Mouse (Mus musculus): ENCODE results near the gene Lpp. TPM values are rescaled to one million over a fixed set of nuclear protein-coding genes. Genes with fewer than 3 reads are reported as not detected.

Gene Lpp
- polyA plus RNA-seq, 1 experiment from 2014 or later, result 63.0 TPM

DNA sequence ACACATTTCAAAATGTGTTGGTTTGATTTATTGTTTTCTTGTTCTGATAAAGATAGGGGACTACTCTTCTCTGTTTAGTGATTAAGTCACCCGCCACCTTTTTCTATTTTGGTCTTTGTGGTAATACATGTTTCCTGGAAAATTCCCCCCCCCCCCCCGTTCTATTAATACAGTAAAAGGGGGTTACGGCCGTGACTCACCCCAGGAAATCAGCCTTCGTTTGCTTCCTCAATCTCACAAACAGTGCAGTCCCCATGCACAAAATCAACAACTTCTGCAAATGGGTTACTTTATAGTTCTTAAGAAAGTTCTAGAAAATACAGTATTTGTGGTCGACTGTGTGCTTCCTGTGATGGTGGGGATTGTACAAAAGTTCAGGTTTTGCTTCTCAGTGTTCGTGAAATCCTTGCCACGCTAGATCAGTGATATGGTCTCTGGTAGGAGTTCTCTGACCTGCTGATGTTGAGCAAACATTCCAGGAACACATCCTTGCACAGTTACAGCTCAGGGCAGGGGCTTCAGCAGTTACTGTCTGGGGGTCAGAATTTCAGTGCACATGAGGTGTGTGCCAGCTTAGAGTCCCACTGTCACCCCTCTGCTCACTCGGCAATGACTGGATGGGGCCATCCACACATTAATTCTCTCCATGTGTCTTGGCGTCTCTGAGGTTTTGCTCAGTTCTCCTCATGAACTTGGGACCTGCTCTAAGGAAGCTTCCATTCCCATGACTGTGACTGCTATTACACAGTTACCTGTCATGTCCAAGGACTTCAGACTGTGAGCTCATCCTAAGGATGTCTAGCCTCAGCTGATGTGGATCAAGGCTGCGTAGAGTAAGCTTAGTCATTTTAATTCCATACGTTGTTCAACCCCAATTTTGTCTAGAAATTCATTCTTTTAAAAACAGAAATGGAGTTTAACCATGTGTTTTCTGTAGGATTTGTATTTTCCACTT is 236.2 kb downstream of the Lpp start:
- Histone ChIP-seq H3K9me3 (no peaks in the 10 kb centered on the region), H3K9ac (no peak overlapping the region), H3K27ac (no peak overlapping the region), H3K27me3 (replicated peaks) (no peaks in the 10 kb centered on the region), H3K4me1 (replicated peaks) (0 out of 2 replicates have a peak, but pooled peaks cover 4% of the 10 kb centered on the region), H3K4me3 (replicated peaks) (no peak overlapping the region), H3K36me3 (no peaks in the 10 kb centered on the region), H3K4me2 (replicated peaks) (no peak overlapping the region)
- WGBS, result 74% methylated on average over 12 of the region's 12 CpGs
- no peak for ATAC-seq

DNA sequence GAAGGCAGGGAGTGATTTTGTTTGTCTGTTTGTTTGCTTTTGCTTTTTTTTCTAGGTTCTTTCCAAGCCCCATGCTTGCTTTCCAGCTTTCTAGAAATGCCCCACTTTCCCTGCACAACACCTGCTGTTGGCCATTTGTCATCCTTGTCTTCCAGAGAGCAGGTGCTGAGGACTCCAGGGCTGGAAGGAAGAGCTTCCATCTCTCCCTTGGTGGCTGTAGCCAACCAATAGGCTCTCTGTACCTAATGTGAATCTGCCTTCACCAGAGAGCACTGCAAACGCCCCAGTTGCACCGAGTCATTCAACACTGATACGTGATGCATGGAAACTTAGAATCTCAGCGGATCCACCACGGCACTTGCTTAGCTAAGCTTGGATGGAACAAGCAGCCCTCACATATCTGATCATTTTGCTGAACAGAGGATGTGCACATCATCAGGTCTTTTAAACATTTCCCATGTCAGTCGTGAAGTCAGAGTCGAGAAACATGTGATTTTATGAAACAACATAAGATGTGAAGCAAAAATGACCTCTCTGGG is 242.1 kb downstream of the Lpp start:
- Histone ChIP-seq H3K36me3 (no peaks in the 10 kb centered on the region), H3K4me1 (replicated peaks) (no peaks in the 10 kb centered on the region), H3K4me3 (replicated peaks) (no peak overlapping the region), H3K27me3 (replicated peaks) (no peaks in the 10 kb centered on the region), H3K4me2 (replicated peaks) (no peak overlapping the region), H3K9ac (no peak overlapping the region), H3K9me3 (no peaks in the 10 kb centered on the region), H3K27ac (no peak overlapping the region)
- 92% methylated on average over 7 of the region's 7 CpGs for WGBS
- no peak for ATAC-seq

DNA sequence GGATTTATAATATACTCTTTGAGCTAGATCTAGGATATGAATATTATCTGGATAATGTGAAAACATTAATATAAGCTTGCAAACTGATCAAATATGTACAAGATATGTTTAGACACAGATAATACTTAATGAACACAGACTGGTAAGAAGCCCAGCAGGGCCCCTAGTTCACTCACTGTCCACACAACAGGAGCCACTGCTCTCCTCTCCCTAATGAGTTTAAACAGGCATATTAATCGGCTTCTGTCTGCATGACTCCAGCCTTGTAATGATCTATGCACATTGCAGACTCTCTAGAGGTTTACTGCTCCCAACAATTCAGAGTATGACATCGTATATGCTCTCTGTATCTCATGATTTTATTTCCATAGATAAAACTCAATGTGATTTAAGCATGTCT is 243.6 kb downstream of the Lpp start:
- Histone ChIP-seq H3K9ac (no peak overlapping the region), H3K4me3 (replicated peaks) (no peak overlapping the region), H3K27me3 (replicated peaks) (no peaks in the 10 kb centered on the region), H3K4me1 (replicated peaks) (no peaks in the 10 kb centered on the region), H3K27ac (no peak overlapping the region), H3K4me2 (replicated peaks) (no peak overlapping the region), H3K36me3 (no peaks in the 10 kb centered on the region), H3K9me3 (no peaks in the 10 kb centered on the region)
- 86% methylated on average over 2 of the region's 2 CpGs for WGBS
- ATAC-seq, result no peak

DNA sequence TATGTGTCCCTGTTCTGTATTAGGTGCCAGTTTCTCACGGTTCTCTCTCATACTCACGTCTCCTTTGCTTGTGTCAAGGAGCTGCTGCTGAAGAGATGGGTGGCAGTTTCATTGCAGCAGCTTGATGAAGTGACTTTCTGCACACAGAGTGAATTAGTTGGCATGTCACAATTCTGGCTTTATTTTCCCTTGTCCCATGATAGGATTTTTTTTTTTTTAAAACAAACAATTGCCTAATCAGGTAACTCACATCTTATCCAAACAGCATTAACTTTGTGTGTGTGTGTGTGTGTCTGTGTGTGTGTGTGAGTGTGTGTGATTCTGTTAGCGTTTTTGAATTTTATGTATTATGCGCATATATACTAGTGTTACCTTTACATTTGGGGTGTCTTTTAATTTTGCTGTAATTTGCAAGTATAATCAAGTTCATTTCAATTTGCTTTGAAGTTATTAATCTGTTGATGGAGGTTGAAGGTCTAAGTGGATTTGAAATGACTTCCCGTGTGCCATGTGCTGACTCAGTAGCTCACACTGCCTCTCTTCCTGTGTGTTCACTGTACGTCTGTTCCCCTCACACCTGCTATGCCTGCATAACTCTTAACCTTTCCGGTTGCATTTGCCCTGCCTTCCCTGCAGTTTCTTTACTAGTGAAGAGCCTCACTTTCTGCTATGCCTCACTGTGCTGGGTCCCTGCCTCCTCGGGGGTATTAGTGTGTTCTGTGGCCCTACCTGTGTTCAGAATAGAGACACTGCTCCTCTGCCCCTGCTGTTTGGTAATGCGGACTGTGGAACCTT is 247.9 kb downstream of the Lpp start:
- ATAC-seq, result no peak
- 84% methylated on average over 9 of the region's 9 CpGs for WGBS
- Histone ChIP-seq H3K36me3 (no peaks in the 10 kb centered on the region), H3K4me1 (replicated peaks) (no peaks in the 10 kb centered on the region), H3K4me2 (replicated peaks) (no peak overlapping the region), H3K27ac (no peak overlapping the region), H3K9ac (no peak overlapping the region), H3K27me3 (replicated peaks) (no peaks in the 10 kb centered on the region), H3K4me3 (replicated peaks) (no peak overlapping the region), H3K9me3 (no peaks in the 10 kb centered on the region)

DNA sequence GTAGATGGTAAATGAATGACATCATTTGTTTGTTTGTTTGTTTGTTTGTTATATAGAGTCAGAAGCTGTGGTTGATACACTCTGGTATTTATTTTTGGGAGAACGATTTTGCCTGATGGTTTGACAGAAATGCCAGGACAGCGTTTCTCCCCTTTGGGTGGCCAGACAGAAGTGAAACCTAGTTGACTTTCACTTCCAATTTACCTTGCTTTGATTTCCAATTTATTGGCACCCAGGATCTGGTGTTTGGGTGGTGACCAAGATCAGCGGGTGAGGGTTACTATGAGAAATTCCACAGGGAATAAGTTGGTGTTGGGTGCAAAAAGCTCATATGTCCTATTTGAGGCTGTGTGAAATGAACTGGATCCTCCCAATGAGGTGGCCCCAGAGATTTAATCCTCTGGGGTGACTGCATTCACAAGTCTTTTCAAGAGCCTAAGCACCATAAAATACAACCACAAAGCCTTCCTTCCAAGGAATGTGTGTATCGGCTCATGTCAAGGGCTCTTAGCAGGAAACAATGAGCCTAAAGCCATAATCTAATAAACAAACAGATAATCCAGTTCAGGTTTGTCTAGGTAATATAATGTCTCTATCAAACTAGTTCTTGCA is 249.8 kb downstream of the Lpp start:
- H3K4me3 ChIP-seq (replicated peaks), result no peak overlapping the region
- no peak overlapping the region for H3K27ac ChIP-seq
- ATAC-seq, result no peak
- 85% methylated on average over 4 of the region's 4 CpGs for WGBS
- H3K9ac ChIP-seq, result no peak overlapping the region
- H3K27me3 ChIP-seq (replicated peaks), result no peaks in the 10 kb centered on the region
- no peak overlapping the region for H3K4me2 ChIP-seq (replicated peaks)
- no peaks in the 10 kb centered on the region for H3K9me3 ChIP-seq
- H3K36me3 ChIP-seq, result no peaks in the 10 kb centered on the region
- H3K4me1 ChIP-seq (replicated peaks), result no peaks in the 10 kb centered on the region

DNA sequence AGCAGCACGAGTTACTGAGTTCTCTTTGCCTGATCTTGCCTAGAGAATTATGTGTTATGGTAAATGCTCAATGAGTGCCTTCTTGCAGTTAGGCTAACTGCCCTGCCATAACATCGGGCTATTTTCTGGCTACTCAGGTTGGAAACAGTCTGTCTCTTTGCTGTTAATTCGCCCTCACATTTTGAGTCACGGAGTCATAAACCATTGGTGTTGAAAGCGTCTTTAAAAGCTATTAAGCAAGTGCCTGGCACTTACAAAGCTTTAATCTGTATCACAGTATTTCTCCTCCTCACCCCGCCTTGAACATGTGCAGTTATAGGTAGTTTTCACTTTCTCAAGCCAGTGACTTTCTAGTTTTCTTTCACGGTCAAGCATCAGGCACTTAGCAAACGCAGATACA is 250.8 kb downstream of the Lpp start:
- ATAC-seq, result no peak
- 78% methylated on average over 8 of the region's 8 CpGs for WGBS
- Histone ChIP-seq H3K36me3 (no peaks in the 10 kb centered on the region), H3K9ac (no peak overlapping the region), H3K9me3 (no peaks in the 10 kb centered on the region), H3K27ac (no peak overlapping the region), H3K4me1 (replicated peaks) (no peaks in the 10 kb centered on the region), H3K4me2 (replicated peaks) (no peak overlapping the region), H3K27me3 (replicated peaks) (no peaks in the 10 kb centered on the region), H3K4me3 (replicated peaks) (no peak overlapping the region)

DNA sequence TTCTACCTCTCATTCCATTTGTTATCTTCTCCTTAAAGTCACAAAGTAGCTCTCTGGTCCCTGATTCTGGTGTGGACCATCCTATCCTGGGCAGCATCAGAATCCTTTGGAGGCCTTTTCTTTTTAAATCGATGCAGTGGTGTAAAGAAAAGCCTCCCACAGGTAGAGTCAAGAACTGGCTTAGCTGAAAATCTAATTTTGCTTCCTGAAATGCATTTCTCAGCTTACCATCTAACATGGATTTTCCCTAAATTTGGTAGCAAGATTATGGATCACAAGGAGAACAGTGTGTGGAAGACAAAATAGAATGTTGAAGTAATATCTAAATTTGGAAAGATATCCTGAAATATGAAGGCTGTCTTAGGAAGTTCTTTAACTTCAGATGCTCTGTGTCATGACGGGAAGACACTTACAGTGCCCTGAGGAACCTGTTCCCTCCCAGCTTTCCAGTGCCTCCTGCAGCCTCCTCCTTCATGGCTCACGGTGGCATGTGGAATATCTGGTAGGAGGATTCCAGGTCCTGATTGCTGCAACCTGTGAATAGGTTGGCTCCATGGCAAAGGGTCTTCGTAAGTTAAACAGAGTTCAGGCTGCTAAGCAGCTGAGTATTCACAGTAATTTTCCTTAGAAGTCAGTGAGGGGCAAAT is 251.6 kb downstream of the Lpp start:
- H3K27me3 ChIP-seq (replicated peaks), result no peaks in the 10 kb centered on the region
- no peaks in the 10 kb centered on the region for H3K9me3 ChIP-seq
- no peak overlapping the region for H3K4me3 ChIP-seq (replicated peaks)
- no peak overlapping the region for H3K4me2 ChIP-seq (replicated peaks)
- no peaks in the 10 kb centered on the region for H3K4me1 ChIP-seq (replicated peaks)
- H3K36me3 ChIP-seq, result no peaks in the 10 kb centered on the region
- ATAC-seq, result no peak
- H3K27ac ChIP-seq, result no peak overlapping the region
- 87% methylated on average over 4 of the region's 4 CpGs for WGBS
- H3K9ac ChIP-seq, result no peak overlapping the region

DNA sequence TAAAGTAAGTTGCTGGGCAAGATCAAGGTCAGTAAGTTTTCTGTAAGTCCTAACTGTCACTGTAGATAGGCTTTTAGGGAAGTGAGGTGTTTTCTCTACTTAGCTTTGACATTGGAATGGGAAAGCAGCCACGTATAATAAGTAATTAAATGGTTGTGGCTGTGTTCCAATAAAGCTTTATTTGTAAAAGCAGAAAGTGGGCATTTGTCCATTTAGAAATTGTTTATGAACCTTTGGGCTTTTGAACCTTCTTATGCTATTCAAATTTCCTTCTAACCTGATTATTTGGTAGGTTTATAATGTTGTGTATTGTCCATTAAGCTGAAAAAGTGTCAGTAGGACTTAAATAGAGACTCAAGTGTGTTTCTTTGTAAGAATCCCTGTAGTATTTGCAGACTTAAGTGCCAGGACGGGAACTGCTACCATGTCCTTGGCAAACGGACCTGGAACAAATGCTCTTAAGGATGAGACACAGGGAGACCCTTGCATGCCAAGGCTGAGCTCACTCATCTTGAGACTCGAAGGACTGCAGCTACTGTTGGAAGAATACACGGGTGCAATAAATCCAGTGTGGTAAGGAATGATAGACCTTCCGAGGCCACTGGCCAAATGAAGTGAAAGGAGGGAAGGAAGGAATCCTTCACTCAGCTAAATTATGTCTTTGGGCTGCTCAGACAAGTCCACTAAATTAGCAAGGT is 252.7 kb downstream of the Lpp start:
- no peak for ATAC-seq
- Histone ChIP-seq H3K27ac (no peak overlapping the region), H3K36me3 (no peaks in the 10 kb centered on the region), H3K4me3 (replicated peaks) (no peak overlapping the region), H3K9ac (no peak overlapping the region), H3K4me2 (replicated peaks) (no peak overlapping the region), H3K9me3 (no peaks in the 10 kb centered on the region), H3K27me3 (replicated peaks) (no peaks in the 10 kb centered on the region), H3K4me1 (replicated peaks) (no peaks in the 10 kb centered on the region)
- 74% methylated on average over 6 of the region's 6 CpGs for WGBS

DNA sequence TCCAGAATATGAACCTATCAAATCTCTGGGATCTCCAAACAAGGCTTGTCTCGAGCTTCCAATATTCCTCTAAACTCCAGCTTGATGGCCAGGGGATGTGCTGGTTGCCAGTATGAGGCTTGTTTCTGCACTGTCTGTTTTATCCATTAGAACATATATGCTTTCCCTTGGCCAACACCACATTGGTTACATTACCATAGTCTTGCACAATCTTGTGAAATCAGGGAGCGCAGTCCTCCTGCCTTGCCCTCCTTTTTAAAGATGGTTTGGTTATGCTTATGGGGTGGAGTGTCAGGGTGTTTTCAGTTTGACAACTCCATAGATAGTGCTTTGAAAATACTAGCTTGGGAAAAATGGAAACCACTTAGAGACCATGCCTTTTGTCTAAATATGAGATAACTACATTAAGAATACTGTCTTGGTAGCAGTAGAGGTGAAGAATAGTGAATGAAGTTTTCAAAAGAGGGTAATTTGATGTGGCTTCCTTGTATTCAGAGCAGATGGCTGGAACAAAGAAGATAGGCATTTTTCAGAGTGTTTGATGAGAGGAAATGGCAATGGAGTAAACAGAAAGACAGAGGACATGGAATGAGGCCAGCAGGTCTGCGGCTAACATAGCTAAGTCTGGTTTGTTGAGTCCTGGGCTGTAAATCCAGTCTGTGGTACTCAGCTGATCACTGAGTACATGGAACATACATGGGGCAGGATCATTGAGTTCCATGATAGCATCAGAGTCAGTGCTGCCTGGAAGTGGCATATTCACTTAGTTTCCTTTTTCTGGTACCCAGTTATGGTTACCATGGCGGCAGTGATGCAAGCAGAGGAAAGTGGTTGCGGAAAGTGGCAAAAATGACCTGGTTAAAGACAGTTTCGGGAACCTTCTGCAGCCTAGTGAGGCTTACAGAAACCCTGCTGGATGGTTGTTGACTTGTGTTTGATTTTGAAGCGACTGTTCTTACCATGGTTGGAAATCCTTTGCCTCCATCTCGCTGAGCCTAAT is 258.6 kb downstream of the Lpp start:
- 80% methylated on average over 8 of the region's 8 CpGs for WGBS
- no peaks in the 10 kb centered on the region for H3K27me3 ChIP-seq (replicated peaks)
- no peaks in the 10 kb centered on the region for H3K4me1 ChIP-seq (replicated peaks)
- H3K27ac ChIP-seq, result no peak overlapping the region
- no peak for ATAC-seq
- no peaks in the 10 kb centered on the region for H3K36me3 ChIP-seq
- H3K9me3 ChIP-seq, result no peaks in the 10 kb centered on the region
- no peak overlapping the region for H3K4me3 ChIP-seq (replicated peaks)
- no peak overlapping the region for H3K9ac ChIP-seq
- no peak overlapping the region for H3K4me2 ChIP-seq (replicated peaks)

DNA sequence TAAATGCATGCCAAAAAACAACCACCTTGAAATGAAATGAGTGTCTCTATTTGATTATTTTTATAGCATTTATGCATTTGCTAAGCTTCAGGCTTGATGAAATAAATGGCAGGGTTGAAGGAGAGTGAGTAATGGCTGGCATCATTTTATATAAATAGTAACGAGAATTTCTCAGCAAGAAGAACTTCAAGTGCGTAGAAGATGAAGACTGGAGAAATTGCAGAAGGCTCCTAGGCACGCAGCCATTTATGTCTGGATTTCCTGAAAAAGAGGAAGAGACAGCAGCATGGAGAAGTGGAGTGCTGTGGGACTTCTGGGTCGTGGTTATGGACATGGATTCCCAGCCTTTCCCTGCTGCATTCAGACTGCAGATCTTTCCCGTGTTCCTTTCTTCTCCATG is 259.7 kb downstream of the Lpp start:
- Histone ChIP-seq H3K9me3 (no peaks in the 10 kb centered on the region), H3K27ac (no peak overlapping the region), H3K4me2 (replicated peaks) (no peak overlapping the region), H3K27me3 (replicated peaks) (no peaks in the 10 kb centered on the region), H3K9ac (no peak overlapping the region), H3K4me1 (replicated peaks) (no peaks in the 10 kb centered on the region), H3K4me3 (replicated peaks) (no peak overlapping the region), H3K36me3 (no peaks in the 10 kb centered on the region)
- ATAC-seq, result no peak
- 57% methylated on average over 5 of the region's 5 CpGs for WGBS

DNA sequence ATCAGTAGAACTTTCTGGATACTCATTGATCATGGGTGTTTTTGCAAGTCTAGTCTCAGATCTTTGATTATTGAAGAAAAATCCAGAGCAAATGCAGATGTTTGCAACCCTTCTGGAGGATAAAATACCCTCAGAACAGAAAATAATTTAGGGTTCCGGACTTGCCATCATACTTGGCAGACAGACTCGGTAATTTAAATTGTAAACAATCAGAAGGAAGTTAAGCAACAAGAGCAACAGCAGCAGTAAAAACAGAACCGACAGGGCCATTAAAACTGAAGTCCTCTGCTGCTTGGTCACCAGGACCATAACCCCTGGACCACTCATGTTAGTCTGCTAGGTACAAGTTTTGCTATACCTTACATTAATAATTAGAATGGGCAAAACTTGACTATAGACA is 261.8 kb downstream of the Lpp start:
- no peak for ATAC-seq
- 49% methylated on average over 3 of the region's 3 CpGs for WGBS

More for the DNA sequence above, 261.8 kb downstream of the Lpp start:
- Histone ChIP-seq H3K4me2 (replicated peaks) (no peak overlapping the region), H3K4me3 (replicated peaks) (no peak overlapping the region), H3K27me3 (replicated peaks) (no peaks in the 10 kb centered on the region), H3K27ac (no peak overlapping the region), H3K9me3 (no peaks in the 10 kb centered on the region), H3K4me1 (replicated peaks) (no peaks in the 10 kb centered on the region), H3K9ac (no peak overlapping the region), H3K36me3 (no peaks in the 10 kb centered on the region)
